Mouse (Mus musculus): ENCODE results near the gene Gm7879.
"Not testable (repeated sequence)": the region's sequence is repeated elsewhere in the genome, so short reads cannot be mapped to it uniquely, and the experiment has no call there.

Gm7879 gene

GRCm38 (mm10) chr5:43912844-43913243, at the start of gene Gm7879:
TSS of gene Gm7879 (plus strand) at chr5:43913144.
- not testable (repeated sequence) for DNase-seq (ENCODE audit: low spot score in 2 of 2)

GRCm38 (mm10) chr5:43863642-43864041, 49.3 kb upstream of the Gm7879 start:
- DNase-seq (ENCODE audit: low spot score in 2 of 2), result no peak

DNA sequence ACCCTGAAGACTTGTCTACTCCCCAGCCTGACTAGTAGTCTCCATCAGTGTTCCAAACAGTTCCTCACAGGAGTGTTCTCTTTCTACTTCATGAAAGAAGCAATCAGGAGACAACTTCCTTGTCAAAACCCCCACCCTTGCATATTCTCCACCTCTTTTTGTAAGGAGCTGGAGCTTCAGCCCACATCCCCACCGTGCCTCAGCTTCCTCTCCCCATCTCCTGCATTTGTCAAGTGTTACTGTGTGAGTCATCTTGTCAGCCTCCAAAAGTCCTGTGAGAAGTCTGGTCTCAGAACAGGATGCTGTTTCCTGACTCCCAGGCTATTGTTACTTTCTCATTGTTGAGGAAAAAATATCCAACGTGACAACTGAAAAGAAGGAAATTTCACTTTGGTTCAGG, 47.6 kb upstream of the Gm7879 start:
- DNase-seq (ENCODE audit: low spot score in 2 of 2), result peak in 1 of 2 experiments; percentile 42

- no peak for DNase-seq (ENCODE audit: low spot score in 2 of 2)
Observed at GRCm38 (mm10) chr5:43868253-43868652, 44.7 kb upstream of the Gm7879 start, which contains the start of gene Cd38. TSS of gene Cd38 (plus strand) at chr5:43868553.

- DNase-seq (ENCODE audit: low spot score in 2 of 2), result no peak
Observed at GRCm38 (mm10) chr5:43868711-43869600, 44.0 kb upstream of the Gm7879 start.

- DNase-seq (ENCODE audit: low spot score in 2 of 2), result no peak
Observed at GRCm38 (mm10) chr5:43871845-43872244, 41.1 kb upstream of the Gm7879 start.

GRCm38 (mm10) chr5:43872652-43873051, 40.3 kb upstream of the Gm7879 start:
- DNase-seq (ENCODE audit: low spot score in 2 of 2), result no peak

DNA sequence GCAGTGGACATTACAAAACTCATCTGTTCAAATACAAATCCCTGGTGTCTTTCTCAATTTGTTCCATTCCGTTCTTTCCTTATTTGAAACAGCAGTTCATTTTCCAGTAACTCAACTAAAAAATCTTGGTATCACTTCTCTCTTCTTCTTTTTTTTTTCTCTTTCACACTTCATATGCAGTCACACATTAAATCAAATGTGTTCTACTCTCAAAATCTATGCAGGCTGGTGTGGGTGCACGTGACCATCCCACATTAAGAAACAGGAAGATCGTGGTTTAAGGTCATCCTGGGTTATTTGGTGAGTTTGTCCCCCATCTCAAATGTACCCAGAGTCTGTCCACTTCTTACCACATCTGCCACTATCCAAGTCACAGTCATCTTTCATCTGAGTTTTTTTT, 30.9 kb upstream of the Gm7879 start:
- no peak for DNase-seq (ENCODE audit: low spot score in 2 of 2)

GRCm38 (mm10) chr5:43885060-43885820, 27.7 kb upstream of the Gm7879 start:
- no peak for DNase-seq (ENCODE audit: low spot score in 2 of 2)

DNA sequence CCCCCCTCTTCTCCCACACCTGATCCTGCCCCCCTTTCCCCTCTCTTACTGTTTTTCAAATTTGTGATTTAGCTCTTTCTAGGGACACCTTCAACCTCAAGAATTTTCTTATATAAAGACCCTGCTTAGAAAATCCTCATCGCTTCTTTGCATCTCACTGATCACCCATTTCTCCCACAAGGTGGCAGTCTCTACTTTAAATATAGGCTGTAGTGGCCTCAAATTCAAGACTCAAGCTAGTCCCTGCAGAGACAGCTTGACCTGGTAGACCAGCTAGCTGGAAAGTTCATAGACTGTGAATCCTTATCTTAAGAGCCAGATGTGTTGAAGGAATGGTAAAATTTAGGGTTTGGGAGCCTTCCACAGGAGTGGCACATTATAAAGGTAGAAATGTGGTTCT, 20.6 kb upstream of the Gm7879 start:
- peak in 1 of 2 experiments; percentile 7 for DNase-seq (ENCODE audit: low spot score in 2 of 2)

DNA sequence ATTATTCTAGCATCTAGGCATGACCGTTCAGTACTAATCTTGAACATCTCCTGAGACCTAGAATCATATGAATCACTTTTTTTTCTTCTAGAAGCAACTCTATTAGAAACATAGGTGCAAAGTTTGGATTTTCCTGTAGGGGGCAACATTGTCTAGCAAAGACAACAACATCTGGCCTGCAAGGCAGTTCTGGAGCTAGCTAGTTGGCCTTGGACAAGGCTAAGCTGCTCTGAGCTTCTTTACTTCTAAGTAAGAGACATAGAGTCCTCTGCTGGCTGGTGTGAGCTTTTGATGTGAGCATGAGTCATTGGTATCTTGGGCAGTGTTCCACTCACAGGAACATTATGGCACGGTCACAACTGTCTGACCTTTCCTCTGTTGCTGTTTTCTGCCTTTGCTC, 18.8 kb upstream of the Gm7879 start:
- peak in 1 of 2 experiments; percentile 6 for DNase-seq (ENCODE audit: low spot score in 2 of 2)

GRCm38 (mm10) chr5:43895931-43896330, 17.0 kb upstream of the Gm7879 start:
- DNase-seq (ENCODE audit: low spot score in 2 of 2), result no peak

DNA sequence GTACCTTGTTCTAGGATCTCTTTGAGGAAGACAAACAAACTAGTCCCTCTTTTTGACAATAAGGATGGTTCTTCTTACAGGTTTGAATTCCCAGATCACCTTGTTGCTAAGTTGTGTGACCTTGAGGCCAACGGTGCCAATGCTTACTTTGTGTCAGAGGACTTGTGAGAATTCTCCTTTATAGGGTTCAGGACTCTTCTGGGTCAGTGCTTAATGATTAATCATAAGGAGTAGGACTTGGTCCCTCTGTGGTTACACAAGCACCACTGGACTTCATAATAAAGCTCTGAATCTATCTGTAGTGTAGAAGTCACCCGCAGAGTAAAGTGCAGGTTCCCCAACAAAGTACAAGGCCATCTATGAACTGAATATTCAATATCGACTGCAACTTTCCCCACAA, 8.3 kb upstream of the Gm7879 start:
- DNase-seq (ENCODE audit: low spot score in 2 of 2), result no peak

DNA sequence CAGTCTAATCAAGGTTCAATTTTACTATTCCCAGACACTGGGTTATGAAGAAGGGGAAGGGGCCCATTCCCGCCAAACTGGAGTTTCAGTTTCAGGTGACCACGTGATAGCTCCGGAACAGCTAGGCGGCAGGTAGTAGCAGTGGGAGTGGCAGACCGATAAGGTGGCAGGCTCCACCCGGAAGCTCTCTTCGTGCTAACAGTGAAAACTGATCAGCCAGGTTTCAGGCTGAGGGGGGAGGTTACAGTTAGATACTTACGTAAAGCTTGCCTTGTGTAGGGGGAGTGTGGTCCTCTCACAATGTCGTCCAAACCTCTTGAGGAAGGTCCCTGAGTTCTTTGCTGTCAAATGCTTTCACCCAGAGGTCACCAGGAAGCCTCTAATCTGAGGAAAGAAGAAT, 3.7 kb upstream of the Gm7879 start:
- no peak for DNase-seq (ENCODE audit: low spot score in 2 of 2)

GRCm38 (mm10) chr5:43910006-43910405, 2.9 kb upstream of the Gm7879 start:
- no peak for DNase-seq (ENCODE audit: low spot score in 2 of 2)

GRCm38 (mm10) chr5:43915261-43915886, 2.4 kb downstream of the Gm7879 start:
- no peak for DNase-seq (ENCODE audit: low spot score in 2 of 2)

- DNase-seq (ENCODE audit: low spot score in 2 of 2), result no peak
Observed at GRCm38 (mm10) chr5:43921877-43922276, 8.9 kb downstream of the Gm7879 start.

DNA sequence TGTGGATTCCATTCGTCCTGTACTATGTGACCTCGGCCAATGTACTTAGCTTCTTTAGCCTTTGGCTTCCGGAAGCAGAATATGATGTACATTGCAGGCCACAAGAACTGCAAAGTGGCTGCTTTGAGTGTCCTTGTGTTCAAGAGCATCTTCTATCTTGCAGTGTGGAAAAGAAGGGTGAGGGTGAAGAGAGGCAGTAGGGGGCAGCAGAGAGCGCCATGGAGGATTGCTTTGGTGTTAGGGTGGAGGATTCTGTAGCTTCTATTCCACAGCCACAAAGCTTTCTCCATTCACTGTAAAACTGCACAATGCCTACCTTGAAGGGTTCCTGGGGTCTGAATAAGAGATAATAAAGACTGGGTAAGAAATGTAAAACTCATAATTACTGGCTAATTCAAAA, 11.0 kb downstream of the Gm7879 start:
- DNase-seq (ENCODE audit: low spot score in 2 of 2), result peak; percentile 13 to 39

DNA sequence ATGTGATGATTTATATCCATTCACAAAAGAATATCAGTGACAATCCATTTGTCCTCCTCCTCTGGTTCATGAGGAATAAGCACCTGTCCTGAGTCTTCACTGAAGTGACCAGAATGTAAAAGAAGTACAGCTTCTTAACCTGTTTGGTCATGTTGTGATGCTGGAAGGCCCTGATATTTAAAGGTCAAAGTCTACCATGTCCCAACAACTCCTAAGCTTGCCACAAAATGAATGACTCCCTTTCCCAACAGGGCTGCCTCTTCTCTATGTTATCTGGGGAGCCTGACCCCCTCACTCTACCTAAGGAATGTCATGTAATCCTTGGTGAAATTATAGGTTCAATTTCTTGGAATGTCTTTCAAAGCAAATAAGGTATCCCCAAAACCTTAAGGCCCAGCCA, 14.8 kb downstream of the Gm7879 start:
- DNase-seq (ENCODE audit: low spot score in 2 of 2), result no peak

DNA sequence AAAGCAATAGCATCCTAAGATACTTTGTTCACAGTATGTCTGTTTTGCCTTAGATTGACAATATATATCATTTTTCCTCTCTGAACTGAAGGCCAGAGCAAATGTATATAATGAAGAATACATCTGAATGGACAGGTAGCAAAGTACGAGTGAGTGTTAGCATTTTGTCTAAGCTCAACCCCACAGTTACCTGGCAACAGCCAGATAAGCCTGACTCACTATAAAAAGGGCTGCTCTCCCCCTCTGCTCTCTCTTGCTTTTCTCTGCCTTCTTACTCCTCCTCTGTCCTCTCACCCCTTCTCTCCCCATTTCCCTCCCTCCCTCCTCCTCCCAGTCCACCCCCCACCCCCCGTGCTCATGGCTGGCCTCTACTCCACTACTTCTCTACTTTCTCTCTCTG, 20.3 kb downstream of the Gm7879 start:
- DNase-seq (ENCODE audit: low spot score in 2 of 2), result no peak

DNA sequence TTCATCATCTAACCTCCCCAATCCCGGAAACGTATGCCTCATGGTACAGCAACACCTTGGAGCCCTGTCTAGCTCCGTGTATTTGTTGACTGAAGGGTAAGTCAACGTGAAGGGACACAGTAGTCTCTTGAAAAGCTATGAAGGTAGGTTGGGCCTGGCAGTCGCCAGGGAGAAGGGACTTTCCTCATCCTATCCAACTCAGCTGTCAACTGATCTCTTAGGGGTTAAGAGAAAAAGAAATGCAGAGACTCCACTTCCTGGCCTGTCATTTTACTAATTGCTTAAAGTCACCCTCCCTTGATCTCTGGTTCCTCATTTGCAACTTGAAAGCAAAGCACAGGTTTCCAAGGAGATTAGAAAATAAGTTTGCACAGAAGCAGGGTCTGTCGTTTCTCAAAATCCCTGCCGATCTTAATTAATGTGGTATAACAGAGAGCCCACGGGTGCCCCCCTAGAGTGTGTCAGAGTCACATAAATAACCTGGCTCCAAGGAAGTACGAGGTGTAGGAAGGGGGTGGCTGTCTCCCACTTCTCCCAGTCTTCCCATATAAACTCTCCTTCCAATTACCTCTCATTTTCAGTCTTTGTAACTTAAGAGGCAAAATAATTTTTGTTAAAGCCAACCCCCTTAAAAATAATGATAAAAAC, 34.5 kb downstream of the Gm7879 start:
- no peak for DNase-seq (ENCODE audit: low spot score in 2 of 2)

All from right cerebral cortex, postnatal 36 days (tissue).